Mouse (Mus musculus) intestine, embryonic 14.5 days (tissue): ENCODE results near the gene Mettl7a1. TPM values are rescaled to one million over a fixed set of nuclear protein-coding genes. Genes with fewer than 3 reads are reported as not detected.
"Not testable (repeated sequence)": the region's sequence is repeated elsewhere in the genome, so short reads cannot be mapped to it uniquely, and the experiment has no call there.

Experiments used
- ATAC-seq: fragments of 200-750 bp; cut with Nextera tagmentation; replicated peaks from 2 replicates; pipeline ENCODE4 v1.8.0; 2017; ENCODE audit warnings: low read depth, moderate number of reproducible peaks, moderate TSS enrichment, moderate library complexity; ENCODE audit not compliant: low FRiP score, low TSS enrichment
- DNase-seq: peaks from one replicate; pipeline ENCODE4 v3.0.0-alpha.2; 2018; ENCODE audit warnings: low spot score
- H3K27ac ChIP-seq: fragments of 300-500 bp; sonication (generic); 2 replicates; pipeline ENCODE4 v1.5.1; 2014; ENCODE audit warnings: low read depth, mild to moderate bottlenecking, control low read depth
- H3K27me3 ChIP-seq: fragments of 300-500 bp; sonication (generic); replicated peaks from 2 replicates; pipeline ENCODE4 v1.6.1; 2014; ENCODE audit warnings: low read length, control low read depth; ENCODE audit not compliant: control insufficient read depth, insufficient read depth
- H3K36me3 ChIP-seq: fragments of 300-500 bp; sonication (generic); 2 replicates; pipeline ENCODE4 v1.6.1; 2014; ENCODE audit warnings: low read length, control low read depth; ENCODE audit not compliant: control insufficient read depth, insufficient read depth
- H3K4me1 ChIP-seq: fragments of 300-500 bp; sonication (generic); replicated peaks from 2 replicates; pipeline ENCODE4 v1.6.1; 2014; ENCODE audit warnings: low read length, control low read depth, mixed read lengths; ENCODE audit not compliant: control insufficient read depth, insufficient read depth
- H3K4me2 ChIP-seq: fragments of 300-500 bp; sonication (generic); 2 replicates; pipeline ENCODE4 v1.6.1; 2014; ENCODE audit warnings: low read length
- H3K4me3 ChIP-seq: fragments of 300-500 bp; sonication (generic); 2 replicates; pipeline ENCODE4 v1.5.1; 2014; ENCODE audit warnings: low read depth, low read length, control low read depth, mixed read lengths
- H3K9ac ChIP-seq: fragments of 300-500 bp; sonication (generic); 2 replicates; pipeline ENCODE4 v1.6.1; 2014; ENCODE audit warnings: mild to moderate bottlenecking, low read length
- H3K9me3 ChIP-seq: fragments of 300-500 bp; sonication (generic); 2 replicates; pipeline ENCODE4 v1.6.1; 2016; ENCODE audit warnings: low read length, control low read depth; ENCODE audit not compliant: control insufficient read depth
- WGBS: fragments of 180-500 bp; shearing (Covaris S2); extraction: QIAGEN DNeasy Blood & Tissue Kit; methylation state at CpG from one replicate; pipeline ENCODE4 v1.1.7; 2014; 5-methylcytosine and 5-hydroxymethylcytosine counted together
- polyA plus RNA-seq: library from polyadenylated mRNA; unstranded; fragments of >200 nt; fragmentation: Nextera tagmentation; extraction: Ambion mirVana; gene quantifications from 2 replicates; pipeline ENCODE4 v1.2.1, GENCODE M21; 2014

Gene Mettl7a1
- polyA plus RNA-seq, 1 experiment from 2014 or later, result 4.7 TPM

GRCm38 (mm10) chr15:100345484-100345883 lies 41.5 kb downstream of the Mettl7a1 start:
- ATAC-seq (no peak), DNase-seq (no peak)
- Histone ChIP-seq H3K4me1 (peaks cover 6% of the 10 kb centered on the region; the same call in 1 of the 2 replicates), H3K27ac (no peak overlapping the region), H3K4me3 (no peak overlapping the region), H3K27me3 (no peaks in the 10 kb centered on the region), H3K9ac (no peak overlapping the region), H3K4me2 (no peak overlapping the region), H3K9me3 (no peaks in the 10 kb centered on the region), H3K36me3 (no peaks in the 10 kb centered on the region)

- Histone ChIP-seq H3K27me3 (no peaks in the 10 kb centered on the region), H3K36me3 (no peaks in the 10 kb centered on the region), H3K9me3 (no peaks in the 10 kb centered on the region), H3K9ac (no peak overlapping the region), H3K4me2 (no peak overlapping the region), H3K4me1 (peaks cover 11% of the 10 kb centered on the region; the same call in 1 of the 2 replicates), H3K27ac (no peak overlapping the region), H3K4me3 (no peak overlapping the region)
- 76% methylated on average over 14 of the region's 14 CpGs for WGBS
- ATAC-seq (no peak), DNase-seq (no peak)
These were observed 42.8 kb downstream of the Mettl7a1 start for GRCm38 (mm10) chr15:100346761-100347160.

- ATAC-seq, result no peak
These were observed 45.6 kb downstream of the Mettl7a1 start for GRCm38 (mm10) chr15:100349496-100349895.

GRCm38 (mm10) chr15:100351501-100352060 lies 47.6 kb downstream of the Mettl7a1 start:
- no peak overlapping the region for H3K9ac ChIP-seq
- H3K4me3 ChIP-seq, result no peak overlapping the region
- H3K27ac ChIP-seq, result no peak overlapping the region
- ATAC-seq, result no peak
- 56% methylated on average over 6 of the region's 6 CpGs for WGBS
- DNase-seq, result no peak
- H3K27me3 ChIP-seq, result no peaks in the 10 kb centered on the region
- H3K4me2 ChIP-seq, result no peak overlapping the region
- H3K9me3 ChIP-seq, result no peaks in the 10 kb centered on the region
- H3K36me3 ChIP-seq, result no peaks in the 10 kb centered on the region
- H3K4me1 ChIP-seq, result peaks cover 11% of the 10 kb centered on the region; the same call in 1 of the 2 replicates

More at GRCm38 (mm10) chr15:100349496-100349895, 45.6 kb downstream of the Mettl7a1 start:
- Histone ChIP-seq H3K4me1 (peaks cover 11% of the 10 kb centered on the region; the same call in 1 of the 2 replicates), H3K27me3 (no peaks in the 10 kb centered on the region), H3K4me2 (no peak overlapping the region), H3K36me3 (no peaks in the 10 kb centered on the region), H3K9me3 (no peaks in the 10 kb centered on the region), H3K4me3 (no peak overlapping the region), H3K9ac (no peak overlapping the region), H3K27ac (no peak overlapping the region)
- WGBS, result 23% methylated on average over 2 of the region's 2 CpGs
- DNase-seq, result no peak

GRCm38 (mm10) chr15:100352711-100353250 lies 48.8 kb downstream of the Mettl7a1 start, which contains the start of the genes Methig1 and Mettl7a2:
Gene Methig1, plus strand, starts transcription at chr15:100353149.
Gene Mettl7a2, plus strand, starts transcription at chr15:100353200.
- ATAC-seq (no peak), DNase-seq (no peak)
- Histone ChIP-seq H3K36me3 (no peaks in the 10 kb centered on the region), H3K4me3 (no peak within 1 kb of the TSS), H3K9me3 (no peaks in the 10 kb centered on the region), H3K27ac (no peak within 1 kb of the TSS), H3K27me3 (no peaks in the 10 kb centered on the region), H3K4me1 (peaks cover 11% of the 10 kb centered on the region; the same call in 1 of the 2 replicates), H3K9ac (no peak within 1 kb of the TSS), H3K4me2 (no peak within 1 kb of the TSS)
- 78% methylated on average over 10 of the region's 10 CpGs for WGBS

GRCm38 (mm10) chr15:100353399-100353798 lies 49.5 kb downstream of the Mettl7a1 start:
- not testable (repeated sequence) for DNase-seq, ATAC-seq, H3K36me3 ChIP-seq, H3K4me3 ChIP-seq, H3K9me3 ChIP-seq, H3K27me3 ChIP-seq, H3K27ac ChIP-seq, H3K4me2 ChIP-seq, H3K9ac ChIP-seq
- WGBS, result 94% methylated on average over 5 of the region's 22 CpGs
- peaks cover 11% of the 10 kb centered on the region; the same call in 1 of the 2 replicates for H3K4me1 ChIP-seq

GRCm38 (mm10) chr15:100355876-100356275 lies 51.9 kb downstream of the Mettl7a1 start:
- H3K9ac ChIP-seq, result no peak overlapping the region
- H3K27me3 ChIP-seq, result no peaks in the 10 kb centered on the region
- ATAC-seq, result no peak
- 0 out of 2 replicates have a peak, but pooled peaks cover 5% of the 10 kb centered on the region for H3K4me1 ChIP-seq
- no peaks in the 10 kb centered on the region for H3K9me3 ChIP-seq
- 44% methylated on average over 5 of the region's 5 CpGs for WGBS
- no peak overlapping the region for H3K4me3 ChIP-seq
- H3K27ac ChIP-seq, result no peak overlapping the region
- DNase-seq, result no peak
- H3K4me2 ChIP-seq, result no peak overlapping the region
- H3K36me3 ChIP-seq, result no peaks in the 10 kb centered on the region

GRCm38 (mm10) chr15:100364242-100364641 lies 60.3 kb downstream of the Mettl7a1 start, which contains the start of gene Higd1c:
Gene Higd1c, plus strand, starts transcription at chr15:100364542.
- no peak within 1 kb of the TSS for H3K9ac ChIP-seq
- DNase-seq (no peak), ATAC-seq (no peak)
- H3K27ac ChIP-seq, result no peak within 1 kb of the TSS
- no peaks in the 10 kb centered on the region for H3K4me1 ChIP-seq
- no peaks in the 10 kb centered on the region for H3K27me3 ChIP-seq
- H3K36me3 ChIP-seq, result no peaks in the 10 kb centered on the region
- 69% methylated on average over 7 of the region's 7 CpGs for WGBS
- H3K4me2 ChIP-seq, result no peak within 1 kb of the TSS
- H3K4me3 ChIP-seq, result no peak within 1 kb of the TSS
- H3K9me3 ChIP-seq, result 0 out of 2 replicates have a peak, but pooled peaks cover 3% of the 10 kb centered on the region

- DNase-seq, H3K27me3 ChIP-seq, H3K27ac ChIP-seq, H3K36me3 ChIP-seq, H3K4me3 ChIP-seq, H3K9ac ChIP-seq, H3K4me1 ChIP-seq, H3K9me3 ChIP-seq, H3K4me2 ChIP-seq, ATAC-seq: not testable (repeated sequence)
- 54% methylated on average over 9 of the region's 9 CpGs for WGBS
These were observed 62.0 kb downstream of the Mettl7a1 start for GRCm38 (mm10) chr15:100365967-100366366.
